Mouse (Mus musculus): ENCODE measurements around the gene Tpx2. TPM values are rescaled to one million over a fixed set of nuclear protein-coding genes. Genes with fewer than 3 reads are reported as not detected.
A peak's percentile ranks its signal among the peaks of the same experiment; 100 is the strongest.

Gene Tpx2
- polyA plus RNA-seq, 1 experiment from 2014 or later = 128 TPM

- no peak overlapping the region for H3K9ac ChIP-seq
- 63% methylated on average over 7 of the region's 7 CpGs for WGBS
- no peak overlapping the region for H3K4me3 ChIP-seq (ENCODE audit: low read depth, low read length)
- peaks cover 37% of the 10 kb centered on the region for H3K4me1 ChIP-seq (ENCODE audit: insufficient read depth)
- H3K27ac ChIP-seq (ENCODE audit: low read depth) = peak overlapping the region; percentile 85
- DNase-seq (no peak), ATAC-seq (ENCODE audit: insufficient read depth) (no peak)
- no peak overlapping the region for H3K4me2 ChIP-seq
- H3K9me3 ChIP-seq (ENCODE audit: low read depth, low read length) = no peaks in the 10 kb centered on the region
- peaks cover 15% of the 10 kb centered on the region for H3K36me3 ChIP-seq (ENCODE audit: insufficient read depth)
- TF ChIP-seq CTCF (IDR thresholded peaks at IDR 0.05; ENCODE audit: low read depth) = no peak
- H3K27me3 ChIP-seq (ENCODE audit: insufficient read depth, low read length) = no peaks in the 10 kb centered on the region
Measured at GRCm38 (mm10) chr2:152815879-152816656, 31.7 kb upstream of the Tpx2 start.

- Histone ChIP-seq H3K4me3 (ENCODE audit: low read depth, low read length) (no peak overlapping the region), H3K36me3 (ENCODE audit: insufficient read depth) (peaks cover 15% of the 10 kb centered on the region), H3K9me3 (ENCODE audit: low read depth, low read length) (no peaks in the 10 kb centered on the region), H3K9ac (no peak overlapping the region; the same call in 1 of the 2 replicates), H3K27ac (ENCODE audit: low read depth) (peak overlapping the region; percentile 85), H3K27me3 (ENCODE audit: insufficient read depth, low read length) (no peaks in the 10 kb centered on the region), H3K4me1 (ENCODE audit: insufficient read depth) (peaks cover 44% of the 10 kb centered on the region), H3K4me2 (no peak overlapping the region; the same call in none of the 2 replicates)
- ATAC-seq (ENCODE audit: insufficient read depth) = no peak
- 79% methylated on average over 3 of the region's 3 CpGs for WGBS
- no peak for TF ChIP-seq CTCF (IDR thresholded peaks at IDR 0.05; ENCODE audit: low read depth)
- DNase-seq = no peak
Measured at GRCm38 (mm10) chr2:152816657-152817348, 31.0 kb upstream of the Tpx2 start.

GRCm38 (mm10) chr2:152817596-152818291, 30.0 kb upstream of the Tpx2 start:
- peak overlapping the region; percentile 27 for H3K4me2 ChIP-seq
- H3K36me3 ChIP-seq (ENCODE audit: insufficient read depth) = peaks cover 11% of the 10 kb centered on the region
- DNase-seq (peak; percentile 70), ATAC-seq (ENCODE audit: insufficient read depth) (peak; percentile 39; the same call in 1 of the 2 replicates)
- TF ChIP-seq CTCF (IDR thresholded peaks at IDR 0.05; ENCODE audit: low read depth) = no peak
- H3K9me3 ChIP-seq (ENCODE audit: low read depth, low read length) = no peaks in the 10 kb centered on the region
- H3K9ac ChIP-seq = peak overlapping the region; percentile 11
- 20% methylated on average over 6 of the region's 6 CpGs for WGBS
- peak overlapping the region; percentile 85 for H3K27ac ChIP-seq (ENCODE audit: low read depth)
- peaks cover 42% of the 10 kb centered on the region for H3K4me1 ChIP-seq (ENCODE audit: insufficient read depth)
- no peaks in the 10 kb centered on the region for H3K27me3 ChIP-seq (ENCODE audit: insufficient read depth, low read length)
- H3K4me3 ChIP-seq (ENCODE audit: low read depth, low read length) = no peak overlapping the region

- peak overlapping the region; percentile 85; the same call in 1 of the 2 replicates for H3K27ac ChIP-seq (ENCODE audit: low read depth)
- no peaks in the 10 kb centered on the region for H3K9me3 ChIP-seq (ENCODE audit: low read depth, low read length)
- H3K36me3 ChIP-seq (ENCODE audit: insufficient read depth) = peaks cover 11% of the 10 kb centered on the region
- DNase-seq (no peak), ATAC-seq (ENCODE audit: insufficient read depth) (no peak)
- no peak overlapping the region for H3K4me2 ChIP-seq
- 75% methylated on average over 5 of the region's 5 CpGs for WGBS
- no peak overlapping the region for H3K4me3 ChIP-seq (ENCODE audit: low read depth, low read length)
- no peak overlapping the region for H3K9ac ChIP-seq
- no peak for TF ChIP-seq CTCF (IDR thresholded peaks at IDR 0.05; ENCODE audit: low read depth)
- H3K27me3 ChIP-seq (ENCODE audit: insufficient read depth, low read length) = no peaks in the 10 kb centered on the region
- H3K4me1 ChIP-seq (ENCODE audit: insufficient read depth) = peaks cover 42% of the 10 kb centered on the region
Measured at GRCm38 (mm10) chr2:152818679-152819078, 29.1 kb upstream of the Tpx2 start.

- no peak for TF ChIP-seq CTCF (IDR thresholded peaks at IDR 0.05; ENCODE audit: low read depth)
- Histone ChIP-seq H3K27ac (ENCODE audit: low read depth) (peak overlapping the region; percentile 85; the same call in 1 of the 2 replicates), H3K4me3 (ENCODE audit: low read depth, low read length) (no peak overlapping the region), H3K9ac (no peak overlapping the region), H3K4me1 (ENCODE audit: insufficient read depth) (peaks cover 42% of the 10 kb centered on the region), H3K36me3 (ENCODE audit: insufficient read depth) (peaks cover 11% of the 10 kb centered on the region), H3K27me3 (ENCODE audit: insufficient read depth, low read length) (no peaks in the 10 kb centered on the region), H3K9me3 (ENCODE audit: low read depth, low read length) (no peaks in the 10 kb centered on the region), H3K4me2 (no peak overlapping the region)
- no peak for ATAC-seq (ENCODE audit: insufficient read depth)
- 86% methylated on average over 3 of the region's 3 CpGs for WGBS
- DNase-seq = no peak
Measured at GRCm38 (mm10) chr2:152819097-152819624, 28.6 kb upstream of the Tpx2 start.

- Histone ChIP-seq H3K9me3 (ENCODE audit: low read depth, low read length) (no peaks in the 10 kb centered on the region), H3K9ac (no peak overlapping the region), H3K36me3 (ENCODE audit: insufficient read depth) (peaks cover 15% of the 10 kb centered on the region), H3K4me2 (peak overlapping the region; percentile 24; the same call in 1 of the 2 replicates), H3K4me3 (ENCODE audit: low read depth, low read length) (no peak overlapping the region), H3K27me3 (ENCODE audit: insufficient read depth, low read length) (no peaks in the 10 kb centered on the region), H3K27ac (ENCODE audit: low read depth) (peak overlapping the region; percentile 85), H3K4me1 (ENCODE audit: insufficient read depth) (peaks cover 42% of the 10 kb centered on the region)
- no peak for ATAC-seq (ENCODE audit: insufficient read depth)
- no peak for TF ChIP-seq CTCF (IDR thresholded peaks at IDR 0.05; ENCODE audit: low read depth)
- no peak for DNase-seq
- 55% methylated on average over 4 of the region's 4 CpGs for WGBS
Measured at GRCm38 (mm10) chr2:152819926-152820325, 27.8 kb upstream of the Tpx2 start.
